Mouse (Mus musculus) limb, embryonic 15.5 days (tissue): ENCODE data around the gene Ugt2a2. TPM values are rescaled to one million over a fixed set of nuclear protein-coding genes. Genes with fewer than 3 reads are reported as not detected.
"Not testable (repeated sequence)": the region's sequence is repeated elsewhere in the genome, so short reads cannot be mapped to it uniquely, and the experiment has no call there.

Source experiments
- ATAC-seq: fragments of 200-750 bp; cut with Nextera tagmentation; 2 replicates; pipeline ENCODE4 v1.8.0; 2017; ENCODE audit warnings: low read depth, moderate TSS enrichment; ENCODE audit not compliant: insufficient number of reproducible peaks, low FRiP score, low TSS enrichment
- H3K27ac ChIP-seq: fragments of 300-500 bp; sonication (generic); 2 replicates; pipeline ENCODE4 v1.5.1; 2015; ENCODE audit warnings: moderate library complexity, mild to moderate bottlenecking, inconsistent platforms
- H3K27me3 ChIP-seq: fragments of 300-500 bp; sonication (generic); 2 replicates; pipeline ENCODE4 v1.6.1; 2015; ENCODE audit warnings: inconsistent platforms
- H3K36me3 ChIP-seq: fragments of 300-500 bp; sonication (generic); 2 replicates; pipeline ENCODE4 v1.6.1; 2015; ENCODE audit warnings: inconsistent platforms
- H3K4me1 ChIP-seq: fragments of 300-500 bp; sonication (generic); 2 replicates; pipeline ENCODE4 v1.6.1; 2015; ENCODE audit warnings: inconsistent platforms
- H3K4me2 ChIP-seq: fragments of 300-500 bp; sonication (generic); 2 replicates; pipeline ENCODE4 v1.6.1; 2015; ENCODE audit warnings: mild to moderate bottlenecking, inconsistent platforms
- H3K4me3 ChIP-seq: fragments of 300-500 bp; sonication (generic); 2 replicates; pipeline ENCODE4 v1.5.1; 2015; ENCODE audit warnings: mild to moderate bottlenecking, inconsistent platforms
- H3K9ac ChIP-seq: fragments of 300-500 bp; sonication (generic); 2 replicates; pipeline ENCODE4 v1.6.1; 2015; ENCODE audit warnings: inconsistent platforms
- H3K9me3 ChIP-seq: fragments of 300-500 bp; sonication (generic); 2 replicates; pipeline ENCODE4 v1.6.1; 2016; ENCODE audit warnings: inconsistent platforms
- WGBS: fragments of 180-500 bp; shearing (Covaris S2); methylation state at CpG from one replicate; pipeline ENCODE4 v1.1.7; 2015; 5-methylcytosine and 5-hydroxymethylcytosine counted together
- polyA plus RNA-seq: library from polyadenylated mRNA; unstranded; fragments of >200 nt; fragmentation: Nextera tagmentation; extraction: Ambion mirVana; gene quantifications from 2 replicates; pipeline ENCODE4 v1.2.1, GENCODE M21; 2015

Gene Ugt2a2
- polyA plus RNA-seq = not detected in 2 replicates

DNA sequence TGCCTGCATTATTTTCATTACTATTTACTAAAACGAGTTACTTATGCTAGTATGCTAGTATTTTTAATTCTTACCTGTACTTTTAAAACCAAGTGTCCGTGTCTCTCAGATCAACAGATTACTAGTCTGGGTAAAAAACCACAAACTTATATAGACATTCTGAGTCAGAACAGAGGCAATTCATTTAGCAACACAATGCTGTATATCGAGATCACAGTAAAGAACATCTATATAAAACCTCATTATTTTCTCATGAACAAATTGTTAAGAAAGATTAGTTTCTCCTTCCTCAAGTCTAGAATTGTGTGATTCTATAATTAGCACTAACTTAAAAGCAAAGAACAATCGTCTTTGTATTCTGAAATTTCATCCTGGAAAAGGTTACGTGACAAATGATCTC is at the start of gene Ugt2a2:
Gene Ugt2a2, minus strand, starts transcription at position 101 of the 400 bp plus-strand sequence.
- H3K4me2 ChIP-seq = no peak within 1 kb of the TSS
- H3K9ac ChIP-seq = no peak within 1 kb of the TSS
- H3K4me3 ChIP-seq = no peak within 1 kb of the TSS
- H3K27ac ChIP-seq = no peak within 1 kb of the TSS
- H3K27me3 ChIP-seq = no peaks in the 10 kb centered on the region
- 77% methylated on average over 5 of the region's 5 CpGs for WGBS
- H3K4me1 ChIP-seq = no peaks in the 10 kb centered on the region
- ATAC-seq = no peak
- H3K9me3 ChIP-seq = no peaks in the 10 kb centered on the region
- H3K36me3 ChIP-seq = no peaks in the 10 kb centered on the region

DNA sequence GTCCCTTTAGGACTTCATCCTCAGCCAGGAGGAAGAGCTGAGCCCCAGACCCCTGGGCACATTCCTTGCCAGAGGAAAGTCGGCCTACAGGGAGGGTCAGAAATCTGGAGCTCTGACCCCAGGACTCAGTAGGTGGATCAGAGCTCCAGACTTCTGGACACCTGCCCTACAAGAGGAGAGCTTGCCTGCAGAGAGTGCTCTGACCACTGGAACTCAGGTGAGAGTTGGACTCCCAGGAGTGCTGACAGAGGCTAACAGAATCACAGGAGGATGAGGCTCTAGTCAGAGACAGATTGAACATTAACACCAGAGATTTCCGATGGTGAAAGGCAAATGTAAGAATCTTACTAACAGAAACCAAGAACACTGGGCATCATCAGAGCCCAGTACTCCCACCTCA is 41.5 kb upstream of the Ugt2a2 start:
- not testable (repeated sequence) for H3K4me3 ChIP-seq, H3K36me3 ChIP-seq, H3K27ac ChIP-seq, H3K4me2 ChIP-seq, H3K9ac ChIP-seq, H3K27me3 ChIP-seq, ATAC-seq, H3K4me1 ChIP-seq, H3K9me3 ChIP-seq
- 82% methylated on average over 2 of the region's 2 CpGs for WGBS

DNA sequence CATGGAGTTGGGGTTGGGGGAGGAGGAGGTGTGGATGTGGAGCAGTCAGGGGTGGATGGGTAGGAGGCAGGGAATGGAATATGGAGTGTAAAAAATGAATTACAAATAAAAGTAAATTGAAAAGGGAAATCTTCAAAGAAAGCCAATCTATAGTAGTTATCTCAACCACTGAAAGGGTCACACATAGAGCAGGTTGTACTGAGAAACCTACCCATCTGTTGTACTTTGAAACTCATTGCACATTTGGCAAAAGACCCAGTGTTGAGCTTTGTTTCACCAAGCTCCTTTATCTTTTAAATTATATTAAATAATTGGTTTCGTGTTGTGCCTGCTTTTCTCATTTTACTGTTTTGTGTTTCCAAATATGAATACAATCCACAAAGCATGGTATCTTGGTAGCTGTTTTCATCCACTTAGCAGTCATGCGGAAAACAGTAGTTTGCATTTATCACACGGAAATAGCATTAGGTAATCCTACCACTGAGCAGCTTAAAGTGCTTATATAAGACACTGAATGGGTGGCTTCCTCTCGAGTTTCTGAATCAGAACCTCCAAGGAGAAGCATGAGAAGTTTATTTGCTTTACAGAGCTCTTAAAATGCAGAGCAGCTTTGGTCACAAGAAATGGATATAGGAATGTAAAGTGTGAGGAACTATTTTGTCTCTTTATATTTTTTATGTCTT is 23.9 kb upstream of the Ugt2a2 start:
- Histone ChIP-seq H3K27me3 (no peaks in the 10 kb centered on the region), H3K4me2 (no peak overlapping the region), H3K4me3 (no peak overlapping the region), H3K36me3 (no peaks in the 10 kb centered on the region), H3K4me1 (no peaks in the 10 kb centered on the region), H3K27ac (no peak overlapping the region), H3K9me3 (no peaks in the 10 kb centered on the region), H3K9ac (no peak overlapping the region)
- 59% methylated on average over 4 of the region's 4 CpGs for WGBS
- no peak for ATAC-seq

DNA sequence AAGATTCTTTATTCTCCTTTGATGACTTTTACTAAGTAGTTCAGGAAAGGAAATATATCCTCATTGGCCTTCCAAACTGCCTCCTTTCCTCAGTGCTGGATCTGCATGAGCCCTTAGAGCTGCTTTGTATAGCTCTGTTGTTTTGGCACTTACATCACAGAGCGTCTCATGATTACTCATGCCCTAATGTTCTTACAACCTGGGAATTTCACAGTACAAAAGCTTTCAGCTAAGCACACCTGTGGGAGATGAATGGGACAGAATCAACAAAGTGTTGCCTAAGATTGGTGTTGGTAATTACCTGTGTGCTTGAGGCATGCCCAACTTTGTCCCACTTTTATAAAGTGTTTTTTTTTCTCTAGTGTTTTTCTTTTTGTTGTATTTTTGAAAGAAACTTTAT is 20.6 kb upstream of the Ugt2a2 start:
- H3K27ac ChIP-seq = no peak overlapping the region
- H3K36me3 ChIP-seq = no peaks in the 10 kb centered on the region
- H3K27me3 ChIP-seq = no peaks in the 10 kb centered on the region
- no peak overlapping the region for H3K4me3 ChIP-seq
- 55% methylated on average over 1 of the region's 1 CpGs for WGBS
- H3K9ac ChIP-seq = no peak overlapping the region
- H3K4me2 ChIP-seq = no peak overlapping the region
- H3K4me1 ChIP-seq = no peaks in the 10 kb centered on the region
- no peaks in the 10 kb centered on the region for H3K9me3 ChIP-seq
- no peak for ATAC-seq

DNA sequence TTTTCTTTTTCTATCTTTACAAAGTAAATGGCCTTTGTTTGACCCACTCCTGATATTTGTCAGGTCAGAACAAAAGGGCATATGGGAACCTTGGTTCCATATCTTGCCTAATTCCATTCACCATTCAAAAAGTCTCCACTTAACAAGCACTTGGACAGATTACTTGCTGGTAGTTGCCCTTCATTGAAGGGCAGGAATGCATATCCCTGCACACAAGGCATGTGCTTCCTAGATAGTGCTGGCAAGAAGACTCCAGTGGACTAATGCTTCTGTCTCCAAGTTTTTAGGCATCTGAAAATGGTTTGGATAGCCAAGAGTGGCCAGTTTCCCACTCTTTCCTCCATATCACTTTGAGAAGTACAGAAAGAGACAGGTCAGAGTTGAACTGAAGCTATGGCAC is 17.3 kb upstream of the Ugt2a2 start:
- H3K27me3 ChIP-seq = no peaks in the 10 kb centered on the region
- no peaks in the 10 kb centered on the region for H3K4me1 ChIP-seq
- no peak overlapping the region for H3K4me3 ChIP-seq
- no peak overlapping the region for H3K9ac ChIP-seq
- no peaks in the 10 kb centered on the region for H3K36me3 ChIP-seq
- H3K27ac ChIP-seq = no peak overlapping the region
- H3K4me2 ChIP-seq = no peak overlapping the region
- ATAC-seq = no peak
- no peaks in the 10 kb centered on the region for H3K9me3 ChIP-seq

DNA sequence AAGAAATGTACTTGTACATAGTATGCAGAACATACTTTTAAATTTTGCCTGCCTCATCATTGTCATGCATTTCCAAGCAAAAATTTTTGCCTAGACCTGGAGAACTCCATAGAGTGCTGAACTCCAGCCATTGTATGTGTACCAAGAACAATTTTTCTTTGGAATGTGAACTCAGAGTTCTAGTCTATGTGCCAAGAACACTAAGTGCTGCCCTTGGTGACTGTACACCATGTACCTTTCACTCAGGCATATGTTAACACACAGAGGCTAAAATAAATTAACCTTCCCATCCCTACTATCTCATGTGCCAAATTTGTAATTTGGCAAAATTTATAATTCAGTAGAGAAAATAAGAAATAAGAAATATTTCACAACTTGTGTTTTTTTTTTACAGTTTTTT is 16.9 kb upstream of the Ugt2a2 start:
- ATAC-seq = no peak
- H3K9ac ChIP-seq = no peak overlapping the region
- no peak overlapping the region for H3K4me2 ChIP-seq
- no peaks in the 10 kb centered on the region for H3K36me3 ChIP-seq
- no peaks in the 10 kb centered on the region for H3K9me3 ChIP-seq
- no peaks in the 10 kb centered on the region for H3K4me1 ChIP-seq
- no peaks in the 10 kb centered on the region for H3K27me3 ChIP-seq
- no peak overlapping the region for H3K4me3 ChIP-seq
- no peak overlapping the region for H3K27ac ChIP-seq

DNA sequence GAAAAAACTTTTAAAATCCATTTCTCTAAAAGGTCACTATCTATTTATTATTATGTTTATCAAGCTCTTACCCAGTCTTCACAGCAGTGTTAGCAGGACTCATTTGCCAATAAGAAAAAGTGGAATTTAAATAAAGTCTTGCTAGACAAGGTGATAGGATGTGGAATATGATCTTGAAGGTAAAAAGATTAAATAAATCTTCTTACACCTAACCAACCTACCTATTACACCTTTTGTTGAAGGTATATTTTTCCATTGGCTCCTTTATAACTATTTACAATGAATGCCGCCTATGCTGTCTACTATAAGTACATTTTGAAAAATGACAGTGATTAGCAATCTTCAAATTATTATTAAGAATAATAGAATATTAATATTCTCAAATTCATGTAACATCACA is 8.7 kb upstream of the Ugt2a2 start, which contains the start of gene Ugt2a1:
Gene Ugt2a1, minus strand, starts transcription at position 101 of the 400 bp plus-strand sequence.
- Histone ChIP-seq H3K27me3 (no peaks in the 10 kb centered on the region), H3K4me3 (no peak within 1 kb of the TSS), H3K36me3 (no peaks in the 10 kb centered on the region), H3K4me2 (no peak within 1 kb of the TSS), H3K9ac (no peak within 1 kb of the TSS), H3K9me3 (no peaks in the 10 kb centered on the region), H3K27ac (no peak within 1 kb of the TSS), H3K4me1 (no peaks in the 10 kb centered on the region)
- ATAC-seq = no peak
- 88% methylated on average over 1 of the region's 1 CpGs for WGBS

DNA sequence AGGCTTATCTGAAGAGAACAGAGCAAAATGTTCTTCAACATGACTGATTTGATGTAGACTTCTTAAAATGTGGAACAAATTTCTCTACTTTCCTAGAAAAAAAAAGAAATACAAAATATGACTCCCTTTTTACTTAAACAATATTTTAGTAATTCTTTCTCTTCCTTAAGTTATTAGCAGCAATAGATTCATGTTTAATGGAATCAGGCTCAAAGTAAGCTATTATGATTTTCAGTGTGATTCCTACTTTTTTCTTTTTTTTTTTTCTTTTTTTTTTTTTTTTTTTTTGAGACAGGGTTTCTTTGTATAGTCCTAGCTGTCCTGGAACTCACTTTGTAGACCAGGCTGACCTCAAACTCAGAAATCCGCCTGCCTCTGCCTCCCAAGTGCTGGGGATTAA is 4.6 kb upstream of the Ugt2a2 start, which contains the start of gene Gm43638:
Gene Gm43638, minus strand, starts transcription at position 101 of the 400 bp plus-strand sequence.
- not testable (repeated sequence) for H3K4me2 ChIP-seq, ATAC-seq, H3K9ac ChIP-seq, H3K4me1 ChIP-seq, H3K4me3 ChIP-seq, H3K27ac ChIP-seq, H3K9me3 ChIP-seq, H3K27me3 ChIP-seq, H3K36me3 ChIP-seq
- 83% methylated on average over 1 of the region's 1 CpGs for WGBS

DNA sequence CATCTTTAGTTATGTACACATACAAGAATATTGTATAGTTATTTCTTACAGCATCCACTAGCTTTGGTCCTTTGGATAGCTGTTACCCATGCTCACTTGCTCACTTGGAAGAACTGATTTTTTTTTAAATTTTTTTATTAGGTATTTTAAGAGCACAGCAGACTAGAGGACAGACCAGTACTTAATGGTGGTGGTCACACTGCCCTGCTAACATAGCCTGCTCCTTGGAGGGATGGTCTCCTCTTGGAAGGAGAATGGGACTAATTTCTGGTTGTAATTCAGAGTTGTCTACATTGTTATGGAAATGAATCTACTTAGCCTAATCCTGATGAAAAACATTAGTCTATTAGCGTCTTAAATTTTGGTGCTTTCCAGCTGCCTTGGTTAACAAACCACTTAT is 23.2 kb downstream of the Ugt2a2 start:
- Histone ChIP-seq H3K36me3 (no peaks in the 10 kb centered on the region), H3K4me3 (no peak overlapping the region), H3K4me2 (no peak overlapping the region), H3K27ac (no peak overlapping the region), H3K9me3 (no peaks in the 10 kb centered on the region), H3K27me3 (no peaks in the 10 kb centered on the region), H3K9ac (no peak overlapping the region), H3K4me1 (no peaks in the 10 kb centered on the region)
- WGBS = 50% methylated on average over 1 of the region's 1 CpGs
- no peak for ATAC-seq

DNA sequence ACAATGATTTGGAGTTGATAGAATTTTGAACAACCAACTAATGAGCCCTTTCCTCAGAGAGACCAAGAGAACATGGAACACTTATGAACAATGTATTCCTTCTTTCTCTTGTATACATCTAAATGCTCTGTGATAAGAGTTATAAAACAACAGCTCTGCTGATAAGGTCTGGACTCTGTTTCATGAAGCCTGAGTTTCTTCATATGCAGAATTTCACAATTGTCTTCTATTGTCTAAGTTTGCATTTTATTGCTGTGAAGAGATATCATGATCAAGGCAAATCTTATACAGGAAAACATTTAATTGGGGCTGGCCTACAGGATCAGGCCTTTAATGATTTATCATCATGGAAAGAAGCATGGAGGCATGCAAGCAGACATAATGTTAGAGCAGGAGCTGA is 24.4 kb downstream of the Ugt2a2 start:
- Histone ChIP-seq H3K27ac (no peak overlapping the region), H3K4me1 (no peaks in the 10 kb centered on the region), H3K4me2 (no peak overlapping the region), H3K4me3 (no peak overlapping the region), H3K27me3 (no peaks in the 10 kb centered on the region), H3K9ac (no peak overlapping the region), H3K36me3 (no peaks in the 10 kb centered on the region), H3K9me3 (no peaks in the 10 kb centered on the region)
- ATAC-seq = no peak

DNA sequence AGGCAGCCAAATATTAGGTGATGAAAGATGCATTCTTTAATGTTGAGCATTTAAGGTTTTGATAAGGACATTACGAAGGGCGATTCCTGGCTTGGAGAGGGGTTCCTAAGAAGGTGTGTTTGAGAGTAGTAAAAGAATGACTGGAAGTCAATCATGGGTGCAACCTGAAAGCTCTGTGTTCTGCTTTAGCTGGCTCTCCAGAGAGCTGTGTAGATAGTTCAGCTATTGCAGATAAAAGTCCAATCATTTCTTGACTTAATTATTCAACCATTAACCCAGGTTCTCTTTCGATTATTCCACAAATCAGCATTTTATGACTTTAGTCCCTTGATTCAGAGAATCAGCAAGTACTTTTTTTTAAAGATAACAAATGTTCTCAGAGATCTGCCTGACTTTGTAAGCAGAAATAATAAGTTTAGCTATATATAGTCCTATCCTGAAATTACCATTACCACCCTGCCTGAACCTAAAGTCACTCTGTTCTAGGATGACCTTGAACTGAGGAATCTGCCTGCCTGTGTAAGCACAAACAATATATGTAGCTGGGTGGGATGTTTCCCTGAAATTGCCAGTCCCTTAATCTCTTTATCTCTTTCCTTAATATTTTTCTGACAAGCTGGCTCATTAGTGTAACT is 25.7 kb downstream of the Ugt2a2 start:
- Histone ChIP-seq H3K4me1 (no peaks in the 10 kb centered on the region), H3K27me3 (no peaks in the 10 kb centered on the region), H3K4me3 (no peak overlapping the region), H3K9me3 (no peaks in the 10 kb centered on the region), H3K4me2 (no peak overlapping the region), H3K36me3 (no peaks in the 10 kb centered on the region), H3K27ac (no peak overlapping the region), H3K9ac (no peak overlapping the region)
- no peak for ATAC-seq
- WGBS = 84% methylated on average over 3 of the region's 3 CpGs

DNA sequence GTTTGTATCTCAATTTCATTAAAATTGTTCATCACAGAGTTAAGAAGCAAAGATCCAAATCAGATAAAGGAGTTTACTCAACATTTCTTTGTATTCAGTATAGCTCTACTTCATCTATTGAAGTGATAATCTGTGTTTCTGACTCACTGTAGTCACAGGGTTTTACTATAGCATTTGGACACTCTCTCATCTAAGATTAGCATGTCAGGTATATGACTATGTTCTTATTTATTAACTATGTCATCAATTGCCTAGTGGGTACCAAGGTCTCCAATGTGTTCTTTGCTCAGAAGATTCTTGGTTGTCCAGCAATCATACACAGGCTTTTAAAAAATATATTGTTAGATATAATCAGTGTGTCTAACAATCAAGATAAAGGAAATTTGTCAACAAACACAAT is 26.5 kb downstream of the Ugt2a2 start:
- H3K27ac ChIP-seq = no peak overlapping the region
- no peak overlapping the region for H3K9ac ChIP-seq
- H3K9me3 ChIP-seq = no peaks in the 10 kb centered on the region
- ATAC-seq = no peak
- H3K36me3 ChIP-seq = no peaks in the 10 kb centered on the region
- no peak overlapping the region for H3K4me2 ChIP-seq
- no peaks in the 10 kb centered on the region for H3K4me1 ChIP-seq
- no peaks in the 10 kb centered on the region for H3K27me3 ChIP-seq
- H3K4me3 ChIP-seq = no peak overlapping the region

DNA sequence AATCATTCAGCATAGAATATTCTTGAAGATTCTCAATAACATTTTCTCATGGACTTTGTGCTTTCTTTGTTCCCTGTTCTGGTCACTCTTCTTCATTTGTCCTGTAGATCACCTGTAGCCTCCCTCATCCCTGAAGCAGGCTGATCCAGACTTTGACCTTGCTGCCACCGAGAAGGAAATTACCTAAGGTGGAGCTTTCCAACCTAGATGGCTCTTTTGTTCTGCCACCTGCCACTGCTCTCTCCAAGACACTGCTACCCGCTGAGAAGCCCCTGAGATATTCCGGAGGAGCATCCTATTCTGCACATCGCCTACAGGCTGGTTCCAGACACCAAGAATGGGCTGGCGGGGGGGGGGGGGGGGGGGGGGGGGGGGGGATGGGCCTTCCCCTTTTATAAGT is 29.5 kb downstream of the Ugt2a2 start:
- not testable (repeated sequence) for H3K27me3 ChIP-seq, H3K4me2 ChIP-seq, H3K9ac ChIP-seq, H3K27ac ChIP-seq, H3K4me1 ChIP-seq, H3K36me3 ChIP-seq, H3K4me3 ChIP-seq, ATAC-seq, H3K9me3 ChIP-seq
- 78% methylated on average over 4 of the region's 5 CpGs for WGBS
